Mouse (Mus musculus) intestine, embryonic 15.5 days (tissue): ENCODE data around the gene Robo2. TPM values are rescaled to one million over a fixed set of nuclear protein-coding genes. Genes with fewer than 3 reads are reported as not detected.

ENCODE experiments used
- ATAC-seq: fragments of 200-750 bp; cut with Nextera tagmentation; 2 replicates; pipeline ENCODE4 v1.8.0; 2017; ENCODE audit warnings: moderate TSS enrichment, moderate library complexity
- H3K27ac ChIP-seq: fragments of 300-500 bp; sonication (generic); 2 replicates; pipeline ENCODE4 v1.5.1; 2015; ENCODE audit warnings: mild to moderate bottlenecking, inconsistent platforms
- H3K27me3 ChIP-seq: fragments of 300-500 bp; sonication (generic); replicated peaks from 2 replicates; pipeline ENCODE4 v1.6.1; 2015; ENCODE audit warnings: inconsistent platforms
- H3K36me3 ChIP-seq: fragments of 300-500 bp; sonication (generic); 2 replicates; pipeline ENCODE4 v1.6.1; 2015; ENCODE audit warnings: inconsistent platforms
- H3K4me1 ChIP-seq: fragments of 300-500 bp; sonication (generic); replicated peaks from 2 replicates; pipeline ENCODE4 v1.6.1; 2015; ENCODE audit warnings: inconsistent platforms
- H3K4me2 ChIP-seq: fragments of 300-500 bp; sonication (generic); replicated peaks from 2 replicates; pipeline ENCODE4 v1.6.1; 2015; ENCODE audit warnings: mild to moderate bottlenecking, inconsistent platforms
- H3K4me3 ChIP-seq: fragments of 300-500 bp; sonication (generic); replicated peaks from 2 replicates; pipeline ENCODE4 v1.5.1; 2015; ENCODE audit warnings: inconsistent platforms
- H3K9ac ChIP-seq: fragments of 300-500 bp; sonication (generic); 2 replicates; pipeline ENCODE4 v1.6.1; 2015; ENCODE audit warnings: inconsistent platforms
- H3K9me3 ChIP-seq: fragments of 300-500 bp; sonication (generic); 2 replicates; pipeline ENCODE4 v1.6.1; 2016; ENCODE audit warnings: inconsistent platforms
- WGBS: fragments of 180-500 bp; shearing (Covaris S2); methylation state at CpG from one replicate; pipeline ENCODE4 v1.1.7; 2015; 5-methylcytosine and 5-hydroxymethylcytosine counted together
- polyA plus RNA-seq: library from polyadenylated mRNA; unstranded; fragments of >200 nt; fragmentation: Nextera tagmentation; extraction: Ambion mirVana; gene quantifications from 2 replicates; pipeline ENCODE4 v1.2.1, GENCODE M21; 2015

Gene Robo2
- polyA plus RNA-seq, 1 experiment from 2014 or later = 21.1 TPM

DNA sequence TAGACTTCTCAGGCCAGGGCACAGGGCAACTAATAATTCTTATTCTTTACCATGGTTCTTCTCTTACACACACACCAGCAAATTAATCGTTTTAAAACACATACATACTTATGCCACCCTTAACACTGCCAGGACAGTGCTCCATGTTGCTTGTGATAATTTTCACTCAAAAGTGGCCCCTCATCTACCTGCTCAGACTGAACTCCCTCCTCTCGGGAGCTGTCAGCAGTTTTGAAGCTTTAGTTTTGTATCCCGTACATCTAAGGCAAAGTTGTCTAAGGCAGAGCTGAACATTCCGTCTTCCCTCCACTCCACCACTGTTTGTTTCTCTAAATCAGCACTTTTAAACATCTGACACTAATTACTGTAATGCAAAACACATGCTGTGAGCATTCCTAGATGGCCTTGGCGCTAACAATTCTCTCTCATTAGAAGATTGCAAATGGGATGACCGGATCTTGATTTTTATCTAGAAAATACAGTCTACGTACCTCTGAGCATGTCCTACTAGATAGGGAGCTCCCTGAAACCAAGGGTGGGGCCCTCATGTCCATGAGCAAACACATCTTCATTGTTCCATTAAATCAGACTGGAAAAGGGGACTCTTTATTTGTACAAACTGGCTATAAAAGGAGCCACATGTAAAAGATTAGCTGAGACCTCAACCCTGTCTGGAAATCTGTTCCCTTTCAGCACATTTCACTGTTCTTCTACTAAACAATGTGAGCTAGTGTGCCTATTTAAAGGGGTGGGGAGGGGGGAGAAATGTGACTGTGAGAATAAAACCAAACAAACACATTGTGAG is 318.4 kb downstream of the Robo2 start:
- H3K36me3 ChIP-seq = no peaks in the 10 kb centered on the region
- H3K9me3 ChIP-seq = no peaks in the 10 kb centered on the region
- ATAC-seq = no peak
- H3K4me2 ChIP-seq = no peak overlapping the region
- H3K27me3 ChIP-seq = no peaks in the 10 kb centered on the region
- H3K27ac ChIP-seq = 0 out of 2 replicates have a peak overlapping the region, but pooled peaks have one; percentile 2
- no peak overlapping the region for H3K9ac ChIP-seq
- WGBS = 57% methylated on average over 7 of the region's 7 CpGs
- 0 out of 2 replicates have a peak, but pooled peaks cover 5% of the 10 kb centered on the region for H3K4me1 ChIP-seq
- H3K4me3 ChIP-seq = no peak overlapping the region

GRCm38 (mm10) chr16:74089951-74090350 is 321.7 kb downstream of the Robo2 start:
- ATAC-seq = no peak
- no peaks in the 10 kb centered on the region for H3K36me3 ChIP-seq
- H3K9me3 ChIP-seq = no peaks in the 10 kb centered on the region

DNA sequence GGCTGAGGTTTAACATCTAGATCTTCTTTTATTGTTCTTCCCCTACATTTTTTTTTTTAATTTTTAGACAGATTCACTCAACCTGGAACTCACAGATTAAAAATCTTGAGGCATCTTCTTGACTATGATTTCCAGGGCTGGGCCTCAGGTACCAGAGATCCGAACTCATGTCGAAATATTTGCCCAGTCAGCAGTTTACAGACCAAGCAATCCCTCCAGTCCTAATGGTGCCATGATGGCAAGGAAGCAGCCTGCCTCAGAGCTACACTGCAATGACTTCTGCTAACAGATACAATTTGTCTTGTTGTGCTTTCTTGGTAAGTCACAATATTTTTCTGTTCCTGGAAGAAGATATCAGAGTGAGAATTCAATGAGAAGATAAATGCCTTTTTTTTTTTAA is 327.4 kb downstream of the Robo2 start:
- 90% methylated on average over 2 of the region's 2 CpGs for WGBS
- ATAC-seq = no peak
- Histone ChIP-seq H3K27ac (no peak overlapping the region), H3K27me3 (no peaks in the 10 kb centered on the region), H3K9me3 (no peaks in the 10 kb centered on the region), H3K4me1 (no peaks in the 10 kb centered on the region), H3K4me2 (no peak overlapping the region), H3K36me3 (no peaks in the 10 kb centered on the region), H3K4me3 (no peak overlapping the region), H3K9ac (no peak overlapping the region)

More at GRCm38 (mm10) chr16:74089951-74090350, 321.7 kb downstream of the Robo2 start:
- Histone ChIP-seq H3K4me2 (no peak overlapping the region), H3K4me1 (0 out of 2 replicates have a peak, but pooled peaks cover 5% of the 10 kb centered on the region), H3K4me3 (no peak overlapping the region), H3K27me3 (no peaks in the 10 kb centered on the region), H3K9ac (no peak overlapping the region), H3K27ac (no peak overlapping the region)
- 77% methylated on average over 1 of the region's 1 CpGs for WGBS

GRCm38 (mm10) chr16:74072671-74073070 is 339.0 kb downstream of the Robo2 start:
- Histone ChIP-seq H3K27ac (no peak overlapping the region), H3K36me3 (no peaks in the 10 kb centered on the region), H3K4me2 (no peak overlapping the region), H3K9me3 (no peaks in the 10 kb centered on the region), H3K4me1 (no peaks in the 10 kb centered on the region), H3K4me3 (no peak overlapping the region), H3K9ac (no peak overlapping the region), H3K27me3 (no peaks in the 10 kb centered on the region)
- 93% methylated on average over 5 of the region's 5 CpGs for WGBS
- ATAC-seq = no peak

DNA sequence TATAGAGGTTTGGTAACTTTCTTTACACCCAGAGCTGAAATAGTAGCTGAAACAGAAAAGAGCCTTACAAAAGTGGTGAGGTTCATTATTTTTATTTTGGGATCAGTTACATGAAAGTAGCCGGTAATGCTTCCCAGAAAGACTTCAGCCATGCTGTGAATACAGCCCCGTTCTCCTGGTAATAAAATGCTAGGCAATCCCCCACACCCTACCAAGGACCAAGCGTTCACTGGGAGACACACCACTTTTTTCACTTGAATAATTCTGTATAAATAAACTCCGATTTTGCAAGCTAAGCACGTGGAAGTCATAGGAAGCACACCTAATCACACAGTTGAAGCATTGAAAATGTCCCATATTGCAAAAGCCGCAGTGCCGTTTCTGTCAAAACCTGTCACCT is 341.0 kb downstream of the Robo2 start:
- H3K9me3 ChIP-seq = no peaks in the 10 kb centered on the region
- H3K9ac ChIP-seq = no peak overlapping the region
- H3K27me3 ChIP-seq = no peaks in the 10 kb centered on the region
- no peak overlapping the region for H3K4me3 ChIP-seq
- H3K4me2 ChIP-seq = no peak overlapping the region
- H3K27ac ChIP-seq = no peak overlapping the region
- no peak for ATAC-seq
- no peaks in the 10 kb centered on the region for H3K4me1 ChIP-seq
- WGBS = 78% methylated on average over 7 of the region's 7 CpGs
- no peaks in the 10 kb centered on the region for H3K36me3 ChIP-seq

GRCm38 (mm10) chr16:74065958-74066357 is 345.7 kb downstream of the Robo2 start:
- 83% methylated on average over 2 of the region's 2 CpGs for WGBS
- H3K9ac ChIP-seq = no peak overlapping the region
- H3K4me2 ChIP-seq = no peak overlapping the region
- H3K27ac ChIP-seq = no peak overlapping the region
- no peaks in the 10 kb centered on the region for H3K27me3 ChIP-seq
- no peaks in the 10 kb centered on the region for H3K4me1 ChIP-seq
- H3K4me3 ChIP-seq = no peak overlapping the region
- no peaks in the 10 kb centered on the region for H3K9me3 ChIP-seq
- H3K36me3 ChIP-seq = no peaks in the 10 kb centered on the region
- ATAC-seq = no peak

GRCm38 (mm10) chr16:74061951-74062350 is 349.7 kb downstream of the Robo2 start:
- Histone ChIP-seq H3K36me3 (no peaks in the 10 kb centered on the region), H3K9me3 (no peaks in the 10 kb centered on the region), H3K27me3 (no peaks in the 10 kb centered on the region), H3K4me1 (no peaks in the 10 kb centered on the region), H3K9ac (no peak overlapping the region), H3K4me2 (no peak overlapping the region), H3K27ac (no peak overlapping the region), H3K4me3 (no peak overlapping the region)
- ATAC-seq = no peak

GRCm38 (mm10) chr16:74061479-74061878 is 350.1 kb downstream of the Robo2 start:
- Histone ChIP-seq H3K4me3 (no peak overlapping the region), H3K36me3 (no peaks in the 10 kb centered on the region), H3K9me3 (no peaks in the 10 kb centered on the region), H3K4me1 (no peaks in the 10 kb centered on the region), H3K27me3 (no peaks in the 10 kb centered on the region), H3K27ac (no peak overlapping the region), H3K4me2 (no peak overlapping the region), H3K9ac (no peak overlapping the region)
- no peak for ATAC-seq

DNA sequence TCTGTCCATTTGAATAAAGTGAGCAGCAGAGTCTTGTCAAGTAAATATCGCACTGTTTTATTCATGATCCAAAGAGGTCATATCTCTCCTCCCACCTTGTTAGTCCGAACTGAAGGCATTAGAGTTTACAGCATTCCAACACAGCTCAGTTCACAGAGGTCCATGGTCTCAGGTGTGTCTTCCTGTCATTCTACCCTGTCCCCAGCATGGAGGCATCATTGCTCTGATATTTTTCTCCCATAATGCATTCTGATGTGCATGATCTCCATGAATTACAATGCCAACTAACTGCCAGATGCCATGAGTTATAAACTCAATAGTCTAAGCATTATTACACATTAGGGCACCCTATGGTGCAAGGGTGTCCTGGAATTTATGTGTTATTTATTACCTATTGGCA is 354.7 kb downstream of the Robo2 start:
- no peaks in the 10 kb centered on the region for H3K4me1 ChIP-seq

DNA sequence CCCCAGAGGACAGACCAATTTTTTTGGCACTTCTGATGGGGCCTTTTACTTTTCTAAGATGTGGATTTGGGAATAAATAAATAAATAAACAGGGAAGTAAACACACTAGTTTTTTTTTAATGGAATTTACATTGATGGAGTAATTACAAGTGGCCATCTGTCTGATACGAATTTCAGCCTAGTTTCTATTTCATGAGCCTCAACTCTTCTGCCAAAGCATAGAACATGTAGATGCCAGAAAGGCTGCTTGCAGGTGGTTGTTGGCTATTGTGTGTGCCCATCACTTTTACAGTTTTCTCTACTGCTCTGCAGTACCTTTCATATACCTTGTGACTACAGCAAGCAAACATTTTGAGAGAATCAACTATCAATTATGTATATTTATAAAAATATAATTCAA is 355.4 kb downstream of the Robo2 start:
- Histone ChIP-seq H3K4me1 (no peaks in the 10 kb centered on the region), H3K27ac (no peak overlapping the region), H3K9ac (no peak overlapping the region), H3K9me3 (no peaks in the 10 kb centered on the region), H3K4me2 (no peak overlapping the region), H3K27me3 (no peaks in the 10 kb centered on the region), H3K36me3 (no peaks in the 10 kb centered on the region), H3K4me3 (no peak overlapping the region)
- WGBS = 73% methylated on average over 1 of the region's 1 CpGs
- ATAC-seq = no peak

More for the DNA sequence above, 354.7 kb downstream of the Robo2 start:
- WGBS = 87% methylated on average over 2 of the region's 2 CpGs
- Histone ChIP-seq H3K27me3 (no peaks in the 10 kb centered on the region), H3K36me3 (no peaks in the 10 kb centered on the region), H3K4me2 (no peak overlapping the region), H3K9me3 (no peaks in the 10 kb centered on the region), H3K9ac (no peak overlapping the region), H3K27ac (no peak overlapping the region), H3K4me3 (no peak overlapping the region)
- ATAC-seq = no peak

DNA sequence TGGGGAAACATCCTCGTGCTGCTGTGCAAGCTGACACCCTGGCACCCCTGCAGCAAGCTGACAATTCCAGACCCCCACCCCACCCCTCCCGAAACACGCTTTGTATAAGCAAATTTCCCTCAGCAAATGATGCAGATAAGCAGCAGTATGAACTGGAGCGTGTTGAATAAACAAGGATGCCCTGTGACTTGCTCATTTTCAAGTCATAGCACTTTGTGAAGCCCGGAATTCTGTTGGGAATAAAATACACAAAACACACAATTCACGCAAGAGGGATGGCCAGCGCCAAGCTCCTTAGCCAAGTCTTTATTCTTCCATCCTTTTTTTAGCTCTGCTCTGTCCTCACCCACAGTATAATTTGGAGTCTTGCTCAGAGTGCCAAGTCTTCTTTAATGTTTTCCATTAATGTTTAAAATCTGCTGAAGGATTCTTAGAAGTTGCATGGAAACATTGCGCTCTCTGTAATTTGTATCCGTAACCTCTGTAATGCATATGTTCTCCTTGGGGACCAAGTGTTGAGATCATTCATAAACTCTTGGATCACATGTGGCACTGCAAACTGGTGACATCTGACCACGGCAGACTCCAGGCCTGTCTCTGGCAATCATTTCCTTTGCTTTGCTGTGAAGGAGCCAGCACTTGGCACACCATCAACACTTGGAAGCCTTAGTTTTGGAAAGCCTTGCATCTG is 356.4 kb downstream of the Robo2 start:
- WGBS = 56% methylated on average over 10 of the region's 10 CpGs
- Histone ChIP-seq H3K4me3 (no peak overlapping the region), H3K4me1 (no peaks in the 10 kb centered on the region), H3K9me3 (no peaks in the 10 kb centered on the region), H3K27ac (no peak overlapping the region), H3K4me2 (no peak overlapping the region), H3K27me3 (no peaks in the 10 kb centered on the region), H3K36me3 (no peaks in the 10 kb centered on the region), H3K9ac (no peak overlapping the region)
- ATAC-seq = peak; percentile 28; the same call in 1 of the 2 replicates

DNA sequence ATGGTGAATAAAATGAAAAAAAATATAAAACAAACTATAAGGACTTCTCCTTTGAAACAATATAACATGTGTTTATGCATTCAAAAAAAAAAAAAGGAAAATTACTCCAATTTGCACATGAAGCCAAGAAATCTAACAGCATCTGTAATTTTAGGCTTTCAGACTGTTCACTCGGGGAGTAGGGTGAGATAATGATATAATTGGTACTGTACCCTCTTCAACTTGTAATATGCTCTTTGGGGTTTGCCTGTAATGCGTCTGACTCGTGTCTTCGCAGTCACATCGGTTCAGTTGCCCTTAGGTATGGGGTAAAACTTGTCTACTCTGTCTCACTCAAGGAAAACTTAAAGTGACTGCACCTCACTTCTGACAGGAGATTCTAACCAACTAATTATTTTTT is 362.2 kb downstream of the Robo2 start:
- no peak for ATAC-seq

GRCm38 (mm10) chr16:74048980-74049379 is 362.6 kb downstream of the Robo2 start:
- H3K4me1 ChIP-seq = no peaks in the 10 kb centered on the region
- no peaks in the 10 kb centered on the region for H3K36me3 ChIP-seq
- no peak overlapping the region for H3K4me3 ChIP-seq
- 81% methylated on average over 6 of the region's 6 CpGs for WGBS
- H3K27me3 ChIP-seq = no peaks in the 10 kb centered on the region
- H3K4me2 ChIP-seq = no peak overlapping the region
- no peak overlapping the region for H3K9ac ChIP-seq
- no peaks in the 10 kb centered on the region for H3K9me3 ChIP-seq
- no peak for ATAC-seq
- no peak overlapping the region for H3K27ac ChIP-seq

More for the DNA sequence above, 362.2 kb downstream of the Robo2 start:
- no peak overlapping the region for H3K4me3 ChIP-seq
- no peaks in the 10 kb centered on the region for H3K4me1 ChIP-seq
- H3K27ac ChIP-seq = no peak overlapping the region
- H3K9me3 ChIP-seq = no peaks in the 10 kb centered on the region
- H3K27me3 ChIP-seq = no peaks in the 10 kb centered on the region
- H3K36me3 ChIP-seq = no peaks in the 10 kb centered on the region
- H3K4me2 ChIP-seq = no peak overlapping the region
- 88% methylated on average over 5 of the region's 5 CpGs for WGBS
- no peak overlapping the region for H3K9ac ChIP-seq
